Mouse (Mus musculus): ENCODE results near the gene Araf.
A peak's percentile ranks its signal among the peaks of the same experiment; 100 is the strongest.
"Not testable (repeated sequence)": the region's sequence is repeated elsewhere in the genome, so short reads cannot be mapped to it uniquely, and the experiment has no call there.

Araf gene

GRCm38 (mm10) chrX:20797681-20798080 is at the start of gene Araf:
Gene Araf (plus strand): TSS chrX:20797814.
- DNase-seq: no peak

GRCm38 (mm10) chrX:20748829-20749228 is 48.8 kb upstream of the Araf start:
- no peak for DNase-seq

- no peak for DNase-seq
These were observed 36.4 kb upstream of the Araf start for GRCm38 (mm10) chrX:20761201-20761600.

GRCm38 (mm10) chrX:20770697-20771381 is 26.8 kb upstream of the Araf start:
- DNase-seq: peak; percentile 88

GRCm38 (mm10) chrX:20771666-20772065 is 25.9 kb upstream of the Araf start:
- no peak for DNase-seq

- DNase-seq: no peak
These were observed 22.2 kb upstream of the Araf start for GRCm38 (mm10) chrX:20775271-20776016.

- no peak for DNase-seq
These were observed 20.0 kb upstream of the Araf start for GRCm38 (mm10) chrX:20777619-20778018.

GRCm38 (mm10) chrX:20787309-20787708 is 10.3 kb upstream of the Araf start:
- DNase-seq: no peak

- DNase-seq: no peak
These were observed 5.2 kb upstream of the Araf start for GRCm38 (mm10) chrX:20792417-20792816.

- no peak for DNase-seq
These were observed 4.4 kb upstream of the Araf start for GRCm38 (mm10) chrX:20793230-20793629.

GRCm38 (mm10) chrX:20794229-20794628 is 3.4 kb upstream of the Araf start:
- DNase-seq: no peak

GRCm38 (mm10) chrX:20798141-20798796 is 655 bp downstream of the Araf start:
- peak; percentile 76 for DNase-seq

GRCm38 (mm10) chrX:20798797-20799147 is 1.2 kb downstream of the Araf start:
- no peak for DNase-seq

- DNase-seq: no peak
These were observed 3.8 kb downstream of the Araf start for GRCm38 (mm10) chrX:20801456-20801855.

- DNase-seq: not testable (repeated sequence)
These were observed 6.7 kb downstream of the Araf start for GRCm38 (mm10) chrX:20804301-20804700.

GRCm38 (mm10) chrX:20806295-20806694 is 8.7 kb downstream of the Araf start:
- DNase-seq: no peak

- peak; percentile 28 for DNase-seq
These were observed 19.4 kb downstream of the Araf start for GRCm38 (mm10) chrX:20816974-20817373.

- DNase-seq: peak; percentile 82
These were observed 21.6 kb downstream of the Araf start for GRCm38 (mm10) chrX:20819204-20819628.

GRCm38 (mm10) chrX:20819708-20820426 is 22.3 kb downstream of the Araf start:
- DNase-seq: peak; percentile 61

GRCm38 (mm10) chrX:20828934-20829333 is 31.3 kb downstream of the Araf start:
- DNase-seq: peak; percentile 51

- no peak for DNase-seq
These were observed 49.6 kb downstream of the Araf start for GRCm38 (mm10) chrX:20847232-20847631.

GRCm38 (mm10) chrX:20847816-20848215 is 50.2 kb downstream of the Araf start:
- DNase-seq: no peak
